Mouse (Mus musculus): Measurements from ENCODE around the gene Slc2a5. TPM values are rescaled to one million over a fixed set of nuclear protein-coding genes. Genes with fewer than 3 reads are reported as not detected.

Gene Slc2a5
- polyA plus RNA-seq, 1 experiment from 2014 or later = 26.9 TPM

- peaks cover 14% of the 10 kb centered on the region; the same call in 1 of the 2 replicates for H3K4me1 ChIP-seq (replicated peaks; ENCODE audit: control insufficient read depth, insufficient read depth, low read length)
- peak overlapping the region; percentile 78 for H3K9ac ChIP-seq (ENCODE audit: low read depth, low read length)
- peak overlapping the region; percentile 81 for H3K27ac ChIP-seq (ENCODE audit: low read depth, low read length)
- H3K4me3 ChIP-seq (ENCODE audit: low read depth, low read length) = peak overlapping the region; percentile 61
- H3K9me3 ChIP-seq (ENCODE audit: control insufficient read depth) = no peaks in the 10 kb centered on the region
- TF ChIP-seq CTCF (IDR thresholded peaks at IDR 0.05; ENCODE audit: low read depth) = no peak
- peak overlapping the region; percentile 97 for H3K4me2 ChIP-seq (replicated peaks; ENCODE audit: low read depth)
- H3K27me3 ChIP-seq (replicated peaks; ENCODE audit: control insufficient read depth, insufficient read depth, low read length) = no peaks in the 10 kb centered on the region
- no peaks in the 10 kb centered on the region for H3K36me3 ChIP-seq (ENCODE audit: control insufficient read depth, insufficient read depth)
- ATAC-seq = no peak
- 19% methylated on average over 29 of the region's 29 CpGs for WGBS
Observed at GRCm38 (mm10) chr4:150087890-150088530, 31.1 kb upstream of the Slc2a5 start.

GRCm38 (mm10) chr4:150089121-150089520 is 30.0 kb upstream of the Slc2a5 start:
- ATAC-seq = no peak
- H3K9me3 ChIP-seq (ENCODE audit: control insufficient read depth) = no peaks in the 10 kb centered on the region
- TF ChIP-seq CTCF (IDR thresholded peaks at IDR 0.05; ENCODE audit: low read depth) = no peak
- no peaks in the 10 kb centered on the region for H3K27me3 ChIP-seq (replicated peaks; ENCODE audit: control insufficient read depth, insufficient read depth, low read length)
- 60% methylated on average over 10 of the region's 10 CpGs for WGBS
- peak overlapping the region; percentile 97 for H3K4me2 ChIP-seq (replicated peaks; ENCODE audit: low read depth)
- H3K36me3 ChIP-seq (ENCODE audit: control insufficient read depth, insufficient read depth) = no peaks in the 10 kb centered on the region
- H3K4me1 ChIP-seq (replicated peaks; ENCODE audit: control insufficient read depth, insufficient read depth, low read length) = peaks cover 16% of the 10 kb centered on the region; the same call in 1 of the 2 replicates
- no peak overlapping the region for H3K9ac ChIP-seq (ENCODE audit: low read depth, low read length)
- 0 out of 2 replicates have a peak overlapping the region, but pooled peaks have one; percentile 1 for H3K4me3 ChIP-seq (ENCODE audit: low read depth, low read length)
- H3K27ac ChIP-seq (ENCODE audit: low read depth, low read length) = peak overlapping the region; percentile 1

- 87% methylated on average over 18 of the region's 18 CpGs for WGBS
- no peak overlapping the region for H3K27ac ChIP-seq (ENCODE audit: low read depth, low read length)
- no peak overlapping the region for H3K9ac ChIP-seq (ENCODE audit: low read depth, low read length)
- no peak overlapping the region for H3K4me3 ChIP-seq (ENCODE audit: low read depth, low read length)
- H3K4me1 ChIP-seq (replicated peaks; ENCODE audit: control insufficient read depth, insufficient read depth, low read length) = peaks cover 26% of the 10 kb centered on the region
- TF ChIP-seq CTCF (IDR thresholded peaks at IDR 0.05; ENCODE audit: low read depth) = peak; percentile 71
- H3K27me3 ChIP-seq (replicated peaks; ENCODE audit: control insufficient read depth, insufficient read depth, low read length) = no peaks in the 10 kb centered on the region
- no peak for ATAC-seq
- H3K4me2 ChIP-seq (replicated peaks; ENCODE audit: low read depth) = no peak overlapping the region
- H3K9me3 ChIP-seq (ENCODE audit: control insufficient read depth) = no peaks in the 10 kb centered on the region
- H3K36me3 ChIP-seq (ENCODE audit: control insufficient read depth, insufficient read depth) = 0 out of 2 replicates have a peak, but pooled peaks cover 5% of the 10 kb centered on the region
Observed at GRCm38 (mm10) chr4:150091887-150092582, 27.0 kb upstream of the Slc2a5 start.

GRCm38 (mm10) chr4:150092583-150092902 is 26.5 kb upstream of the Slc2a5 start:
- Histone ChIP-seq H3K36me3 (ENCODE audit: control insufficient read depth, insufficient read depth) (0 out of 2 replicates have a peak, but pooled peaks cover 5% of the 10 kb centered on the region), H3K4me3 (ENCODE audit: low read depth, low read length) (no peak overlapping the region), H3K4me2 (replicated peaks; ENCODE audit: low read depth) (no peak overlapping the region), H3K27ac (ENCODE audit: low read depth, low read length) (0 out of 2 replicates have a peak overlapping the region, but pooled peaks have one; percentile 78), H3K9me3 (ENCODE audit: control insufficient read depth) (no peaks in the 10 kb centered on the region), H3K27me3 (replicated peaks; ENCODE audit: control insufficient read depth, insufficient read depth, low read length) (no peaks in the 10 kb centered on the region), H3K9ac (ENCODE audit: low read depth, low read length) (no peak overlapping the region), H3K4me1 (replicated peaks; ENCODE audit: control insufficient read depth, insufficient read depth, low read length) (peaks cover 26% of the 10 kb centered on the region)
- WGBS = 59% methylated on average over 3 of the region's 3 CpGs
- peak; percentile 44 for TF ChIP-seq CTCF (IDR thresholded peaks at IDR 0.05; ENCODE audit: low read depth)
- ATAC-seq = no peak

DNA sequence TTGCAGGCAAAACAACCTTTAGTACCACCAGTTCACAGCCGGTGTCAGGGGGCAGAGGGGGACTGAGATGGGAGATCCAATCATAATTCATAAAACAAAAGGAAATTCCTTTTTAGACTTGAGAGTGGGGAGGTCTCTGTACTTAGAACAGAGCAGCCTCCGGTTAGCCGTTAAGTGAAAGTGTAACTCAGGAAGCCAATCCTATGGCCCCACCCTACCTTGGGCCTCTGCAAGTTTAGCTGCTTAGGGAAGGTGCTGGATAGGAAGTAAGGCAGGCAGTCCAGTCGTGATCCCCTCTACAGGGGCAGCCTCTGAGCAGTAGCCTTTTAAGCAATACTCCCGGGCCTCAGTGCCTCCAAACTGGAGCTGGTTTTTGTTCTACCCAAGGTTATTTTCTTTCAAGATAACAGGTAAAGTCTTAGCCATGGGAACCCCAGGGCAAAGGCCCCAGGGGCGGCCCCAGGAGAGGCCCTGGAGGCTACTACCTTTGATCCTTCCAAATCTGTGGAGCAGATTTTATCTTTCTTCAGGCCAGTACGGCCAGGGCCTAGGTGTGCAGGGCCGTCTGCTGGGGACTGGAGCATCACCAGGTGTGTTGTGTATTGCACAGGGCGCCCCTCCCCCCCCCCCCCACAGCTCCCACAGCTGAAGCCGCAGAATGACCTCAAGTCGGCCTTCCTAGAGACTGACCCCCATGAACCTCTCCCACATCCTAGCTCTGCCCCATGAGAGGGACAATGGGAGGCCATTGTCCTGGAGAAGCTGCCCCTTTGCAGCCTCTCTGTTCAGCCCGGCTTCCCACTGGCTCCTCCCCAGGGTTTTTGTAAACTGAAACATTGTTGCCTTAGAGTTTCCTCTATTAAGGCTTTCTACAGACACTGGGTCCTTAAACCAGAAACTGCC is 25.3 kb upstream of the Slc2a5 start:
- Histone ChIP-seq H3K9ac (ENCODE audit: low read depth, low read length) (peak overlapping the region; percentile 18), H3K36me3 (ENCODE audit: control insufficient read depth, insufficient read depth) (0 out of 2 replicates have a peak, but pooled peaks cover 5% of the 10 kb centered on the region), H3K9me3 (ENCODE audit: control insufficient read depth) (no peaks in the 10 kb centered on the region), H3K4me3 (ENCODE audit: low read depth, low read length) (no peak overlapping the region), H3K4me2 (replicated peaks; ENCODE audit: low read depth) (peak overlapping the region; percentile 54), H3K4me1 (replicated peaks; ENCODE audit: control insufficient read depth, insufficient read depth, low read length) (peaks cover 20% of the 10 kb centered on the region), H3K27me3 (replicated peaks; ENCODE audit: control insufficient read depth, insufficient read depth, low read length) (no peaks in the 10 kb centered on the region), H3K27ac (ENCODE audit: low read depth, low read length) (peak overlapping the region; percentile 78)
- no peak for TF ChIP-seq CTCF (IDR thresholded peaks at IDR 0.05; ENCODE audit: low read depth)
- WGBS = 23% methylated on average over 12 of the region's 12 CpGs
- peak; percentile 89 for ATAC-seq

GRCm38 (mm10) chr4:150094463-150094789 is 24.7 kb upstream of the Slc2a5 start:
- no peak for TF ChIP-seq CTCF (IDR thresholded peaks at IDR 0.05; ENCODE audit: low read depth)
- WGBS = 33% methylated on average over 5 of the region's 5 CpGs
- no peak for ATAC-seq
- no peaks in the 10 kb centered on the region for H3K27me3 ChIP-seq (replicated peaks; ENCODE audit: control insufficient read depth, insufficient read depth, low read length)
- H3K4me1 ChIP-seq (replicated peaks; ENCODE audit: control insufficient read depth, insufficient read depth, low read length) = peaks cover 14% of the 10 kb centered on the region
- no peak overlapping the region; the same call in 1 of the 2 replicates for H3K9ac ChIP-seq (ENCODE audit: low read depth, low read length)
- peak overlapping the region; percentile 78; the same call in 1 of the 2 replicates for H3K27ac ChIP-seq (ENCODE audit: low read depth, low read length)
- peak overlapping the region; percentile 54 for H3K4me2 ChIP-seq (replicated peaks; ENCODE audit: low read depth)
- 0 out of 2 replicates have a peak, but pooled peaks cover 5% of the 10 kb centered on the region for H3K36me3 ChIP-seq (ENCODE audit: control insufficient read depth, insufficient read depth)
- H3K4me3 ChIP-seq (ENCODE audit: low read depth, low read length) = no peak overlapping the region
- no peaks in the 10 kb centered on the region for H3K9me3 ChIP-seq (ENCODE audit: control insufficient read depth)

Measured in intestine, postnatal 0 days (tissue).